Mouse (Mus musculus) Patski (cell line): ENCODE data around the gene Tmem182. TPM values are rescaled to one million over a fixed set of nuclear protein-coding genes. Genes with fewer than 3 reads are reported as not detected.
A peak's percentile ranks its signal among the peaks of the same experiment; 100 is the strongest.

Source experiments
- ATAC-seq: fragments of 100-300 bp; one replicate; pipeline ENCODE4 v1.8.0; 2021
- CTCF ChIA-PET: fragments of 350-600 bp; sonication (Branson Sonifier 250); formaldehyde crosslinking; loops from one replicate; lab custom pipeline; 2022; ENCODE audit warnings: inconsistent platforms; lab: Charles Lee
- POLR2A ChIA-PET: fragments of 350-600 bp; sonication (Branson Sonifier 250); formaldehyde crosslinking; loops from one replicate; lab custom pipeline; 2022; ENCODE audit warnings: antibody characterized with exemption, inconsistent platforms; lab: Charles Lee
- DNase-seq: peaks from one replicate; pipeline ENCODE4 v3.0.0-alpha.2; 2011; ENCODE audit warnings: low read depth, low spot score
- H3K27me3 ChIP-seq: fragments of 371-371 bp; one replicate; pipeline ENCODE4 v1.5.1; 2021
- CTCF ChIP-seq: fragments of 100-300 bp; IDR thresholded peaks from one replicate; pipeline ENCODE4 v1.5.1; 2021
- in situ Hi-C: fragments of 300-500 bp; cut with MboI; formaldehyde crosslinking; loops from 3 replicates; pipeline ENCODE4 v1.11.1; 2018; ENCODE audit warnings: low pct_unique_long_range_greater_than_20kb, mixed read lengths
- polyA plus RNA-seq: library from polyadenylated mRNA; unstranded; gene quantifications from one replicate; pipeline ENCODE4 v1.2.3, GENCODE M21; 2021

Gene Tmem182
- polyA plus RNA-seq, 1 experiment from 2014 or later = not detected

- ATAC-seq = no peak
- in situ Hi-C loops = loop anchor here (25.0 kb wide), 2 partner anchors 378 to 1828 kb away; no protein-coding TSS in a partner anchor
- TF ChIP-seq CTCF = no peak
- ChIA-PET POLR2A (interaction anchor here (0.8 kb wide), 1 partner anchor 1480 kb away, joined by 3 read pairs; no protein-coding TSS in a partner anchor), CTCF (interaction anchor here (1.4 to 1.9 kb wide), 3 partner anchors 41 to 174 kb away, joined by 3 to 6 read pairs (median 5); no protein-coding TSS in a partner anchor)
- H3K27me3 ChIP-seq = peaks cover 2% of the 10 kb centered on the region
- DNase-seq = no peak
These were observed 78.5 kb downstream of the Tmem182 start for GRCm38 (mm10) chr1:40883856-40884255.

GRCm38 (mm10) chr1:40884943-40885342, 79.5 kb downstream of the Tmem182 start:
- TF ChIP-seq CTCF = peak; percentile 51
- no peak for DNase-seq
- H3K27me3 ChIP-seq = peaks cover 2% of the 10 kb centered on the region
- in situ Hi-C loops = loop anchor here (5.0 to 25.0 kb wide), 3 partner anchors 257 to 1827 kb away; no protein-coding TSS in a partner anchor
- no peak for ATAC-seq
- ChIA-PET CTCF (interaction anchor here (1.4 to 1.9 kb wide), 3 partner anchors 40 to 173 kb away, joined by 3 to 6 read pairs (median 5); no protein-coding TSS in a partner anchor), POLR2A (interaction anchor here (0.6 kb wide), 1 partner anchor 1827 kb away, joined by 4 read pairs; no protein-coding TSS in a partner anchor)

GRCm38 (mm10) chr1:40887673-40888072, 82.3 kb downstream of the Tmem182 start:
- H3K27me3 ChIP-seq = peaks cover 3% of the 10 kb centered on the region
- DNase-seq (no peak), ATAC-seq (peak; percentile 65)
- in situ Hi-C loops = loop anchor here (5.0 to 25.0 kb wide), 3 partner anchors 255 to 1825 kb away; no protein-coding TSS in a partner anchor
- TF ChIP-seq CTCF = peak; percentile 85
- ChIA-PET POLR2A (no interaction called here), CTCF (interaction anchor here (1.2 to 1.8 kb wide), 3 partner anchors 35 to 68 kb away, joined by 3 to 5 read pairs (median 3); no protein-coding TSS in a partner anchor)

GRCm38 (mm10) chr1:40888396-40889040, 83.1 kb downstream of the Tmem182 start:
- CTCF ChIA-PET = interaction anchor here (1.1 to 1.8 kb wide), 3 partner anchors 14 to 36 kb away, joined by 3 to 5 read pairs (median 4); no protein-coding TSS in a partner anchor
- no peak for TF ChIP-seq CTCF
- no peak for ATAC-seq
- in situ Hi-C loops = loop anchor here (5.0 to 25.0 kb wide), 3 partner anchors 254 to 1824 kb away; no protein-coding TSS in a partner anchor
- POLR2A ChIA-PET = no interaction called here
- no peak for DNase-seq
- peaks cover 6% of the 10 kb centered on the region for H3K27me3 ChIP-seq

GRCm38 (mm10) chr1:40889617-40890016, 84.2 kb downstream of the Tmem182 start:
- H3K27me3 ChIP-seq = peaks cover 12% of the 10 kb centered on the region
- ChIA-PET POLR2A (no interaction called here), CTCF (interaction anchor here (2.0 kb wide), 1 partner anchor 10 kb away, joined by 9 read pairs; no protein-coding TSS in a partner anchor)
- in situ Hi-C loops = loop anchor here (5.0 to 25.0 kb wide), 4 partner anchors 165 to 1823 kb away; no protein-coding TSS in a partner anchor
- no peak for DNase-seq
- ATAC-seq = no peak
- no peak for TF ChIP-seq CTCF

- no peak for ATAC-seq
These were observed 84.8 kb downstream of the Tmem182 start for GRCm38 (mm10) chr1:40890246-40890645.

GRCm38 (mm10) chr1:40903712-40904111, 98.3 kb downstream of the Tmem182 start:
- peaks cover 3% of the 10 kb centered on the region for H3K27me3 ChIP-seq
- in situ Hi-C loops = no loop called here
- ChIA-PET CTCF (interaction anchor here (0.9 to 1.5 kb wide), 4 partner anchors 9 to 105 kb away, joined by 3 to 6 read pairs (median 4); no protein-coding TSS in a partner anchor), POLR2A (no interaction called here)
- no peak for DNase-seq
- ATAC-seq = peak; percentile 87
- TF ChIP-seq CTCF = no peak

More at GRCm38 (mm10) chr1:40890246-40890645, 84.8 kb downstream of the Tmem182 start:
- no peak for DNase-seq
- in situ Hi-C loops = loop anchor here (10.0 to 25.0 kb wide), 3 partner anchors 165 to 1822 kb away; no protein-coding TSS in a partner anchor
- TF ChIP-seq CTCF = no peak
- ChIA-PET CTCF (interaction anchor here (2.0 kb wide), 1 partner anchor 11 kb away, joined by 9 read pairs; no protein-coding TSS in a partner anchor), POLR2A (no interaction called here)
- H3K27me3 ChIP-seq = peaks cover 12% of the 10 kb centered on the region

Other genes starting within 250 kb of the Tmem182 start
- gene Slc9a4, start 225.5 kb upstream of the Tmem182 start, polyA plus RNA-seq = not detected
- 0.13 TPM for gene Slc9a2, start 125.0 kb upstream of the Tmem182 start, polyA plus RNA-seq
- 6.2 TPM for gene Mfsd9, start 14.9 kb upstream of the Tmem182 start, polyA plus RNA-seq